Mouse (Mus musculus): ENCODE data around the gene Socs1.

Gene Socs1

GRCm38 (mm10) chr16:10763540-10764264 is 21.6 kb downstream of the Socs1 start:
- no peak for DNase-seq (ENCODE audit: low spot score)

GRCm38 (mm10) chr16:10762569-10763180 is 22.7 kb downstream of the Socs1 start:
- no peak for DNase-seq (ENCODE audit: low spot score)

GRCm38 (mm10) chr16:10761182-10761581 is 24.2 kb downstream of the Socs1 start:
- DNase-seq (ENCODE audit: low spot score), result no peak

GRCm38 (mm10) chr16:10756168-10756567 is 29.2 kb downstream of the Socs1 start:
- DNase-seq (ENCODE audit: low spot score), result no peak

DNA sequence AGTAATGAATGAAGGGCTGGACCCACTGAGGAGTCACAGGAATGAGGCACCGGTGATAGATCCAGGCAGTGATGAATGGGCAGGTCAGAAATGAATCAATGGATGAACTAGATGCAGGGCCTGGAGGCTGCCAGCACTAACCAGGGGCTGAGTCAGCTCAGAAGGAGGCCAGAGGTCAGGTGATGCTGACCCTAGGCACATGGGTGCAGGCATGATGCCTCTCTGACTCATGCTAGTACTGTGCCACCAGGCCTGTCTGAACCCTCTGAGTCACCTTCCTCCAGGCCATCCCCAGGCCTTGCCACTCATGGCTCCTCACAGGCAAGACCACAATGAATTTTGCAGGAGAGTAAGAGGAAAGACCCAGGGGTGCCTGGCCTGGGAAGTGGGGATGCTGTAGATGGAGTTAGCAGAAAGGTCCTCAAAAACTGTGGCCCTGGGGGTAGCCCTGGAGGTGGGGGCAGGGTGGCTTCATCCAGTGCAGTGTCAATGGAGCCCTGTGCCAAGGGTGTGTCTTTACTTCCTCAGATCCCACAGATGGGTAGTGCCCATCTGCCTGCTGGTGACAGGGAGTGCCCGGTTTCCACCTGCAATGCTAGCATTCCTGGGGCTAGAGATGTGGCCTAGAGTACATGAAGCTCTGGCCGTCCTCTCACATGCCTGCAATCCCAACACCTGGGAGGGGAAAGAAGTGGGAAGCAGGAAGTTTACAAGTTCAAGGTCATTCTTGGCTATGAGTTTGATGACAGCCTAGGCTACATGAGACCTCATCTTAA is 30.6 kb downstream of the Socs1 start:
- DNase-seq (ENCODE audit: low spot score), result peak; percentile 49

GRCm38 (mm10) chr16:10749824-10750223 is 35.5 kb downstream of the Socs1 start:
- DNase-seq (ENCODE audit: low spot score), result no peak

DNA sequence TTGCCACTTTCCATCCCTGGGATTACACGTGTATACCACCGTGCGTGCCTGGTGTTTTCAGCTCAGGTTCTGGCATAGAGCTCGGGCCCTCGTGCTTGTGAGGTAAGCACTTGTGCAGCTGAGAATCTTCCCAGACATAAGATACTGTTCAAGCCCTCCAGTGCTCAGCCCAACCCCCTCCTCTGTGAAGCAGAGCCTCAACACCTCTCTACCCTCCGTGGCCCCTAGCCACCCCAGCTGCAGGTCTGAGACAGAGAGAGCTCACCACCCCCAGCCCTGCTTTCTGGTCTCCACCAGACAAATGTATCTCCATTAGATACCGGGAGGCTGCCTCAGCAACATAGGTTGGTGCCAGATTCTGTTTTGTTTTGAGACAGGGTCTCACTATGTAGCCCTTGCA is 36.1 kb downstream of the Socs1 start:
- no peak for DNase-seq (ENCODE audit: low spot score)

GRCm38 (mm10) chr16:10741082-10741481 is 44.3 kb downstream of the Socs1 start:
- no peak for DNase-seq (ENCODE audit: low spot score)

GRCm38 (mm10) chr16:10739854-10740398 is 45.4 kb downstream of the Socs1 start:
- no peak for DNase-seq (ENCODE audit: low spot score)

DNA sequence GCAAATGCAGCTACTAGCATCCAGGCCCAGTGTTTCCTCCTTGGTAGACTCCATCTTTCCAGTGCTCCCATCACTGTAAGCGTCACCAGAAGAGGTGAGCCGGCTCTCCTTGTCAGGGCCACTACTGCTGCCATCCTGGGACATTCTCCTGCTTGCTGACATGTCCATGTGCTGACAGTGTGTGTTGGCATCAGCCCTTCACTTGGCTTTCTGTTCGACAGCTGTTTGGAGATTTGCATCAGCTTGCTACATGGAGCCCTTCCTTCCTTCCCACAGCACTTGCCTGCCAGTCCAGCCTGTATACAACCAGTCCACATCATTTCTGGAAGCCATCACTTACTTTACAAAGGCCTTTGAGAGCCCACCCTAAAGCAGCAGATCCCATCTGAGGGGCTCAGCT is 46.5 kb downstream of the Socs1 start:
- no peak for DNase-seq (ENCODE audit: low spot score)

DNA sequence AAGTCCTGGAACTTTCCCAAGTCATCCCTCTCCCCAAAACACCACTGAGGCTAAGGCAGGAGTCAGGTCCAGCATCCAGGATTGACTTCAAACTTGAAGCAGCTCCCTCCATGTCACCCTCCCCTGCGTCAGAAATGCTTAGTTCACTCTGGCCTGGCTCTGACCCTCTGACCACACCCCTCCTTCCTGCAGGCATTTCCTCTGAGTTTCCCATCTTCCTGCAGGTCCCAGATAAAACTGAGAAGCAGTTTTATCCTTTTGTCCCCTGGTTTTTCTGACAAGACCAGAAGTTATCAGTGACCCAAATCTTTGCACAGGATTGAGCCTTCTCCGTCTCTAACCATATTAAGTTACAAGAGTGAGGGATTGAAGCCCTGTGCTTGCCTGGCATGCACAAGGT is 47.8 kb downstream of the Socs1 start:
- DNase-seq (ENCODE audit: low spot score), result no peak

- DNase-seq (ENCODE audit: low spot score), result no peak
Measured at GRCm38 (mm10) chr16:10736364-10736763, 49.0 kb downstream of the Socs1 start.

GRCm38 (mm10) chr16:10735781-10736180 is 49.6 kb downstream of the Socs1 start:
- no peak for DNase-seq (ENCODE audit: low spot score)

GRCm38 (mm10) chr16:10732421-10732820 is 52.9 kb downstream of the Socs1 start:
- DNase-seq (ENCODE audit: low spot score), result no peak

Measured in urinary bladder, postnatal 14 days (tissue).